Mouse (Mus musculus) intestine, embryonic 14.5 days (tissue): ENCODE data around the gene Olfr155. TPM values are rescaled to one million over a fixed set of nuclear protein-coding genes. Genes with fewer than 3 reads are reported as not detected.
A peak's percentile ranks its signal among the peaks of the same experiment; 100 is the strongest.

Experiments
- ATAC-seq: fragments of 200-750 bp; cut with Nextera tagmentation; replicated peaks from 2 replicates; pipeline ENCODE4 v1.8.0; 2017; ENCODE audit warnings: low read depth, moderate number of reproducible peaks, moderate TSS enrichment, moderate library complexity; ENCODE audit not compliant: low FRiP score, low TSS enrichment
- DNase-seq: peaks from one replicate; pipeline ENCODE4 v3.0.0-alpha.2; 2018; ENCODE audit warnings: low spot score
- H3K27ac ChIP-seq: fragments of 300-500 bp; sonication (generic); 2 replicates; pipeline ENCODE4 v1.5.1; 2014; ENCODE audit warnings: low read depth, mild to moderate bottlenecking, control low read depth
- H3K27me3 ChIP-seq: fragments of 300-500 bp; sonication (generic); replicated peaks from 2 replicates; pipeline ENCODE4 v1.6.1; 2014; ENCODE audit warnings: low read length, control low read depth; ENCODE audit not compliant: control insufficient read depth, insufficient read depth
- H3K36me3 ChIP-seq: fragments of 300-500 bp; sonication (generic); 2 replicates; pipeline ENCODE4 v1.6.1; 2014; ENCODE audit warnings: low read length, control low read depth; ENCODE audit not compliant: control insufficient read depth, insufficient read depth
- H3K4me1 ChIP-seq: fragments of 300-500 bp; sonication (generic); replicated peaks from 2 replicates; pipeline ENCODE4 v1.6.1; 2014; ENCODE audit warnings: low read length, control low read depth, mixed read lengths; ENCODE audit not compliant: control insufficient read depth, insufficient read depth
- H3K4me2 ChIP-seq: fragments of 300-500 bp; sonication (generic); 2 replicates; pipeline ENCODE4 v1.6.1; 2014; ENCODE audit warnings: low read length
- H3K4me3 ChIP-seq: fragments of 300-500 bp; sonication (generic); 2 replicates; pipeline ENCODE4 v1.5.1; 2014; ENCODE audit warnings: low read depth, low read length, control low read depth, mixed read lengths
- H3K9ac ChIP-seq: fragments of 300-500 bp; sonication (generic); 2 replicates; pipeline ENCODE4 v1.6.1; 2014; ENCODE audit warnings: mild to moderate bottlenecking, low read length
- H3K9me3 ChIP-seq: fragments of 300-500 bp; sonication (generic); 2 replicates; pipeline ENCODE4 v1.6.1; 2016; ENCODE audit warnings: low read length, control low read depth; ENCODE audit not compliant: control insufficient read depth
- WGBS: fragments of 180-500 bp; shearing (Covaris S2); extraction: QIAGEN DNeasy Blood & Tissue Kit; methylation state at CpG from one replicate; pipeline ENCODE4 v1.1.7; 2014; 5-methylcytosine and 5-hydroxymethylcytosine counted together
- polyA plus RNA-seq: library from polyadenylated mRNA; unstranded; fragments of >200 nt; fragmentation: Nextera tagmentation; extraction: Ambion mirVana; gene quantifications from 2 replicates; pipeline ENCODE4 v1.2.1, GENCODE M21; 2014

The Olfr155 gene
- not detected in 2 replicates for polyA plus RNA-seq

GRCm38 (mm10) chr4:43851265-43851664 is at the start of gene Olfr155:
TSS of gene Olfr155 (plus strand) at chr4:43851565.
- no peaks in the 10 kb centered on the region for H3K27me3 ChIP-seq
- H3K4me1 ChIP-seq = no peaks in the 10 kb centered on the region
- H3K36me3 ChIP-seq = no peaks in the 10 kb centered on the region
- DNase-seq (no peak), ATAC-seq (no peak)
- no peak within 1 kb of the TSS for H3K4me3 ChIP-seq
- no peak within 1 kb of the TSS for H3K9ac ChIP-seq
- no peak within 1 kb of the TSS for H3K4me2 ChIP-seq
- no peak within 1 kb of the TSS for H3K27ac ChIP-seq
- H3K9me3 ChIP-seq = no peaks in the 10 kb centered on the region
- 82% methylated on average over 6 of the region's 6 CpGs for WGBS

- ATAC-seq (no peak), DNase-seq (no peak)
- Histone ChIP-seq H3K36me3 (no peaks in the 10 kb centered on the region), H3K27ac (no peak overlapping the region), H3K4me2 (no peak overlapping the region), H3K9me3 (no peaks in the 10 kb centered on the region), H3K9ac (no peak overlapping the region), H3K27me3 (no peaks in the 10 kb centered on the region), H3K4me1 (no peaks in the 10 kb centered on the region), H3K4me3 (no peak overlapping the region)
- 88% methylated on average over 13 of the region's 13 CpGs for WGBS
Observed at GRCm38 (mm10) chr4:43822896-43823550, 28.3 kb upstream of the Olfr155 start.

GRCm38 (mm10) chr4:43823845-43824337 is 27.5 kb upstream of the Olfr155 start, which contains the start of gene Olfr156:
TSS of gene Olfr156 (minus strand) at chr4:43823895.
- H3K36me3 ChIP-seq = no peaks in the 10 kb centered on the region
- no peak within 1 kb of the TSS for H3K4me3 ChIP-seq
- DNase-seq = peak; percentile 64
- no peaks in the 10 kb centered on the region for H3K9me3 ChIP-seq
- no peaks in the 10 kb centered on the region for H3K4me1 ChIP-seq
- ATAC-seq = no peak
- H3K27me3 ChIP-seq = no peaks in the 10 kb centered on the region
- no peak within 1 kb of the TSS for H3K9ac ChIP-seq
- H3K27ac ChIP-seq = no peak within 1 kb of the TSS
- 10% methylated on average over 7 of the region's 7 CpGs for WGBS
- no peak within 1 kb of the TSS for H3K4me2 ChIP-seq

- 78% methylated on average over 4 of the region's 4 CpGs for WGBS
- Histone ChIP-seq H3K4me1 (no peaks in the 10 kb centered on the region), H3K4me2 (no peak overlapping the region), H3K27me3 (no peaks in the 10 kb centered on the region), H3K9me3 (no peaks in the 10 kb centered on the region), H3K4me3 (no peak overlapping the region), H3K9ac (no peak overlapping the region), H3K36me3 (no peaks in the 10 kb centered on the region), H3K27ac (no peak overlapping the region)
- peak; percentile 27 for DNase-seq
- ATAC-seq = no peak
Observed at GRCm38 (mm10) chr4:43828806-43829205, 22.6 kb upstream of the Olfr155 start.

GRCm38 (mm10) chr4:43832031-43832430 is 19.3 kb upstream of the Olfr155 start:
- DNase-seq (no peak), ATAC-seq (no peak)
- H3K4me3 ChIP-seq = no peak overlapping the region
- 68% methylated on average over 5 of the region's 5 CpGs for WGBS
- H3K27ac ChIP-seq = no peak overlapping the region
- no peak overlapping the region for H3K4me2 ChIP-seq
- H3K4me1 ChIP-seq = no peaks in the 10 kb centered on the region
- no peaks in the 10 kb centered on the region for H3K36me3 ChIP-seq
- H3K27me3 ChIP-seq = no peaks in the 10 kb centered on the region
- H3K9ac ChIP-seq = no peak overlapping the region
- no peaks in the 10 kb centered on the region for H3K9me3 ChIP-seq

- H3K27me3 ChIP-seq = no peaks in the 10 kb centered on the region
- 65% methylated on average over 5 of the region's 5 CpGs for WGBS
- no peak for DNase-seq
- H3K4me1 ChIP-seq = no peaks in the 10 kb centered on the region
- no peak for ATAC-seq
- H3K4me3 ChIP-seq = no peak overlapping the region
- H3K4me2 ChIP-seq = no peak overlapping the region
- no peaks in the 10 kb centered on the region for H3K9me3 ChIP-seq
- no peaks in the 10 kb centered on the region for H3K36me3 ChIP-seq
- H3K27ac ChIP-seq = no peak overlapping the region
- no peak overlapping the region for H3K9ac ChIP-seq
Observed at GRCm38 (mm10) chr4:43833752-43834151, 17.6 kb upstream of the Olfr155 start.

GRCm38 (mm10) chr4:43834749-43835148 is 16.6 kb upstream of the Olfr155 start:
- H3K27ac ChIP-seq = no peak overlapping the region
- no peak overlapping the region for H3K4me3 ChIP-seq
- H3K36me3 ChIP-seq = no peaks in the 10 kb centered on the region
- H3K27me3 ChIP-seq = no peaks in the 10 kb centered on the region
- WGBS = 62% methylated on average over 4 of the region's 4 CpGs
- no peak overlapping the region for H3K4me2 ChIP-seq
- H3K4me1 ChIP-seq = no peaks in the 10 kb centered on the region
- ATAC-seq (no peak), DNase-seq (no peak)
- H3K9me3 ChIP-seq = no peaks in the 10 kb centered on the region
- H3K9ac ChIP-seq = no peak overlapping the region

GRCm38 (mm10) chr4:43838326-43838725 is 13.0 kb upstream of the Olfr155 start:
- Histone ChIP-seq H3K27ac (no peak overlapping the region), H3K9ac (no peak overlapping the region), H3K4me3 (no peak overlapping the region), H3K4me1 (no peaks in the 10 kb centered on the region), H3K9me3 (0 out of 2 replicates have a peak, but pooled peaks cover 3% of the 10 kb centered on the region), H3K27me3 (no peaks in the 10 kb centered on the region), H3K4me2 (no peak overlapping the region), H3K36me3 (no peaks in the 10 kb centered on the region)
- 60% methylated on average over 3 of the region's 3 CpGs for WGBS
- DNase-seq (no peak), ATAC-seq (no peak)

- H3K9ac ChIP-seq = no peak within 1 kb of the TSS
- ATAC-seq (no peak), DNase-seq (no peak)
- H3K4me3 ChIP-seq = no peak within 1 kb of the TSS
- H3K4me1 ChIP-seq = no peaks in the 10 kb centered on the region
- H3K9me3 ChIP-seq = 0 out of 2 replicates have a peak, but pooled peaks cover 3% of the 10 kb centered on the region
- H3K36me3 ChIP-seq = no peaks in the 10 kb centered on the region
- H3K27ac ChIP-seq = no peak within 1 kb of the TSS
- no peak within 1 kb of the TSS for H3K4me2 ChIP-seq
- no peaks in the 10 kb centered on the region for H3K27me3 ChIP-seq
- 71% methylated on average over 1 of the region's 1 CpGs for WGBS
Observed at GRCm38 (mm10) chr4:43840101-43840500, 11.3 kb upstream of the Olfr155 start, which contains the start of gene Olfr157. TSS of gene Olfr157 (minus strand) at chr4:43840201.
